ENCODE assay signal across 8 mouse cellular contexts in genomic region chr6:29204932-29205614, GRCm38 (mm10). TPM values are rescaled to one million over a fixed set of nuclear protein-coding genes. Genes with fewer than 3 reads are reported as not detected.
DNase-seq lines count a peak whose midpoint lies in the region; ATAC-seq lines count a peak whose summit lies in the region.

No protein-coding gene starts in this region.

- WGBS in kidney, embryonic 15.5 days: 57% methylated on average over 15 of the region's 15 CpGs
- 52% methylated on average over 15 of the region's 15 CpGs for WGBS in heart, embryonic 15.5 days
- 60% methylated on average over 15 of the region's 15 CpGs for WGBS in midbrain, embryonic 11.5 days

- ATAC-seq in kidney, embryonic 15.5 days (replicated peaks; ENCODE audit: low FRiP score): no peak; the same call in 1 of the 2 replicates
- no peak for ATAC-seq in heart, embryonic 15.5 days (replicated peaks; ENCODE audit: insufficient number of reproducible peaks, insufficient read depth, low FRiP score, low read depth)
- peak; percentile 28 for ATAC-seq in midbrain, embryonic 11.5 days (ENCODE audit: low FRiP score)

- no peaks in the 10 kb centered on the region for H3K9me3 ChIP-seq in kidney, embryonic 15.5 days (replicated peaks)
- H3K9me3 ChIP-seq in heart, embryonic 15.5 days (replicated peaks): no peaks in the 10 kb centered on the region
- H3K9me3 ChIP-seq in midbrain, embryonic 11.5 days (ENCODE audit: control insufficient read depth, low read length): no peaks in the 10 kb centered on the region

- no peak overlapping the region for H3K4me3 ChIP-seq in kidney, embryonic 15.5 days (replicated peaks)
- H3K4me3 ChIP-seq in heart, embryonic 15.5 days: no peak overlapping the region
- no peak overlapping the region for H3K4me3 ChIP-seq in midbrain, embryonic 11.5 days (ENCODE audit: low read depth, low read length)

- H3K4me2 ChIP-seq in kidney, embryonic 15.5 days: no peak overlapping the region
- H3K4me2 ChIP-seq in heart, embryonic 15.5 days: 0 out of 2 replicates have a peak overlapping the region, but pooled peaks have one; percentile 30
- H3K4me2 ChIP-seq in midbrain, embryonic 11.5 days: no peak overlapping the region

- peaks cover 54% of the 10 kb centered on the region for H3K36me3 ChIP-seq in kidney, embryonic 15.5 days
- H3K36me3 ChIP-seq in heart, embryonic 15.5 days: peaks cover 20% of the 10 kb centered on the region; the same call in 1 of the 2 replicates
- peaks cover 3% of the 10 kb centered on the region; the same call in 1 of the 2 replicates for H3K36me3 ChIP-seq in midbrain, embryonic 11.5 days (ENCODE audit: control insufficient read depth, insufficient read depth, low read length)

- no peak overlapping the region for H3K9ac ChIP-seq in kidney, embryonic 15.5 days
- no peak overlapping the region for H3K9ac ChIP-seq in heart, embryonic 15.5 days
- no peak overlapping the region for H3K9ac ChIP-seq in midbrain, embryonic 11.5 days (ENCODE audit: low read length)

- no peaks in the 10 kb centered on the region for H3K27me3 ChIP-seq in kidney, embryonic 15.5 days
- H3K27me3 ChIP-seq in heart, embryonic 15.5 days: no peaks in the 10 kb centered on the region; the same call in 1 of the 2 replicates
- H3K27me3 ChIP-seq in midbrain, embryonic 11.5 days (ENCODE audit: control insufficient read depth, insufficient read depth, low read length): no peaks in the 10 kb centered on the region

- 0 out of 2 replicates have a peak, but pooled peaks cover 2% of the 10 kb centered on the region for H3K4me1 ChIP-seq in kidney, embryonic 15.5 days
- peaks cover 4% of the 10 kb centered on the region; the same call in 1 of the 2 replicates for H3K4me1 ChIP-seq in heart, embryonic 15.5 days (replicated peaks)
- H3K4me1 ChIP-seq in midbrain, embryonic 11.5 days (ENCODE audit: control insufficient read depth, insufficient read depth, low read length): no peaks in the 10 kb centered on the region; the same call in 1 of the 2 replicates

- no peak overlapping the region for H3K27ac ChIP-seq in kidney, embryonic 15.5 days
- H3K27ac ChIP-seq in heart, embryonic 15.5 days: no peak overlapping the region
- H3K27ac ChIP-seq in midbrain, embryonic 11.5 days (ENCODE audit: low read depth, low read length): no peak overlapping the region

- peak; percentile 41 for DNase-seq in kidney, adult 11 months
- peak; percentile 82 for DNase-seq in ES-CJ7 (ENCODE audit: low read depth, low spot score)
- DNase-seq in cerebellum, postnatal 4 days (ENCODE audit: low spot score in 2 of 2): peak; percentile 56 to 76
- peak; percentile 79 for DNase-seq in kidney, postnatal 10 days
- DNase-seq in midbrain, embryonic 11.5 days (ENCODE audit: low spot score, missing footprints): peak; percentile 96
- DNase-seq in c-Kit-positive CD71-positive TER-119-positive erythroid progenitor cells, embryonic 14.5 days (ENCODE audit: low spot score): no peak

RNA-seq across cellular contexts. Expression of gene Impdh1, which starts 11.1 kb away (rescaled TPM):
- polyA plus RNA-seq in kidney, embryonic 15.5 days (2015; fragmentation: Nextera tagmentation; extraction: Ambion mirVana): 39.7 and 44.9 TPM in 2 replicates
- polyA plus RNA-seq in heart, embryonic 15.5 days (2015; fragmentation: Nextera tagmentation; extraction: Ambion mirVana): 32.8 and 38.6 TPM in 2 replicates
- 36.9 and 42.0 TPM in 2 replicates for polyA plus RNA-seq in midbrain, embryonic 11.5 days (2014; fragmentation: Nextera tagmentation; extraction: Ambion mirVana)

RNA-seq across cellular contexts. Expression of gene Prrt4, which starts 25.7 kb away (rescaled TPM):
- polyA plus RNA-seq in kidney, embryonic 15.5 days (2015; fragmentation: Nextera tagmentation; extraction: Ambion mirVana): 1.0 and 1.6 TPM in 2 replicates
- 1.5 and 1.6 TPM in 2 replicates for polyA plus RNA-seq in heart, embryonic 15.5 days (2015; fragmentation: Nextera tagmentation; extraction: Ambion mirVana)
- polyA plus RNA-seq in midbrain, embryonic 11.5 days (2014; fragmentation: Nextera tagmentation; extraction: Ambion mirVana): 0.53 and 0.58 TPM in 2 replicates

RNA-seq across cellular contexts. Expression of gene Rbm28, which starts 40.3 kb away (rescaled TPM):
- 46.1 and 48.8 TPM in 2 replicates for polyA plus RNA-seq in kidney, embryonic 15.5 days (2015; fragmentation: Nextera tagmentation; extraction: Ambion mirVana)
- 22.8 and 28.8 TPM in 2 replicates for polyA plus RNA-seq in heart, embryonic 15.5 days (2015; fragmentation: Nextera tagmentation; extraction: Ambion mirVana)
- 60.5 and 64.4 TPM in 2 replicates for polyA plus RNA-seq in midbrain, embryonic 11.5 days (2014; fragmentation: Nextera tagmentation; extraction: Ambion mirVana)
